ENCODE assay signal across 8 mouse cellular contexts in the genomic region with DNA sequence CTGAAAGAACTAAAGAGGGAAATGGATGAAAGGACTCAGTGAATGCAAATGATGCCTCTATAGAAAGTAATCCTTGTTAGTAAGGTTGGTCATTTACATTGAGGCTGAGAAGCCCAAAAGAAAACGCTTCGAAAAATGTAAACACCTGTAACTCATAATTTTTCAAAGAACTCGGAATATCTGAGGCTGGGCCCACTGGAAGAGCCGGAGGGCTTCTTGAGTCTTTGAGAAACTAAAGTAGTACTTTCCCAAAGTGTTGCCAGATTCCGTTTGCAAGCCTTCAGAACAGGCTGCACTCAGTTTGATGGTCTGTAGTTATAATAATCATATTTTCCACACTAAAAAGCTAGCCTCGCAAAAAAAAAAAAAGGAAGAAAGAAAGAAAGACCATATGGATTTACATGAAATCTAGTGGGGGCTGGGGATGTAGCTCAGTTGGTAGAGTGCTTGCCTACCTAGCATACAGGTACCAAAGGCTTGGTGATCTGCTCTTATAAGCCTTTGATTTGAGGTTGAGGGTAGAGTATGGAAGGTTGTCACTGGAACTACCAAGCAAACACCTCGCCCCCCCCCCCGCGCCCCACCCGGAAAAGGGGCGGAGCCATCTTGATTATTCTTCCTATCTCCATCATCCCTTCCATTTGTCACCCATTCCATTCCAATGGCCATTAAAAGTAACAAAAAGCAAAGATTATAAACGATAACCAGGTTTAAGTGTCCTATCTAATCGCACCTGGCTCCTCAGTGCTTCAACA. TPM values are rescaled to one million over a fixed set of nuclear protein-coding genes. Genes with fewer than 3 reads are reported as not detected.
DNase-seq lines count a peak whose midpoint lies in the region; ATAC-seq and TF ChIP-seq lines count a peak whose summit lies in the region.

A gene (minus strand): TSS at position 48 of the 755 bp plus-strand sequence.

- ATAC-seq in Patski = no peak
- peak; percentile 15; the same call in 1 of the 2 replicates for ATAC-seq in forebrain, embryonic 16.5 days
- ATAC-seq in hindbrain, embryonic 14.5 days (ENCODE audit: low FRiP score) = no peak
- no peak for ATAC-seq in liver, embryonic 15.5 days (ENCODE audit: insufficient read depth)

- H3K9me3 ChIP-seq in forebrain, embryonic 16.5 days (ENCODE audit: control insufficient read depth, low read length) = no peaks in the 10 kb centered on the region
- H3K9me3 ChIP-seq in hindbrain, embryonic 14.5 days (ENCODE audit: control insufficient read depth, low read length) = no peaks in the 10 kb centered on the region
- H3K9me3 ChIP-seq in liver, embryonic 15.5 days (replicated peaks) = no peaks in the 10 kb centered on the region

- H3K36me3 ChIP-seq in forebrain, embryonic 16.5 days (ENCODE audit: control insufficient read depth, insufficient read depth) = no peaks in the 10 kb centered on the region
- H3K36me3 ChIP-seq in hindbrain, embryonic 14.5 days (replicated peaks; ENCODE audit: control insufficient read depth, insufficient read depth) = no peaks in the 10 kb centered on the region
- H3K36me3 ChIP-seq in liver, embryonic 15.5 days (replicated peaks) = no peaks in the 10 kb centered on the region

- CTCF ChIA-PET in Patski (lab: Charles Lee) = interaction anchor here (0.9 to 1.6 kb wide), 2 partner anchors 12 to 369 kb away, joined by 3 to 5 read pairs; no protein-coding TSS in a partner anchor

- 43% methylated on average over 13 of the region's 13 CpGs for WGBS in forebrain, embryonic 16.5 days
- 48% methylated on average over 13 of the region's 13 CpGs for WGBS in hindbrain, embryonic 14.5 days
- WGBS in liver, embryonic 15.5 days (ENCODE audit: insufficient replicate concordance) = 37% methylated on average over 13 of the region's 13 CpGs

- in situ Hi-C loops in Patski (cut with MboI; ENCODE audit: low pct_unique_long_range_greater_than_20kb) = loop anchor here (5.0 kb wide), 1 partner anchor 311 kb away; no protein-coding TSS in a partner anchor

- H3K27ac ChIP-seq in forebrain, embryonic 16.5 days (ENCODE audit: low read length) = peak within 1 kb of the TSS; percentile 84
- peak within 1 kb of the TSS; percentile 92 for H3K27ac ChIP-seq in hindbrain, embryonic 14.5 days
- H3K27ac ChIP-seq in liver, embryonic 15.5 days (replicated peaks) = peak within 1 kb of the TSS; percentile 45; the same call in 1 of the 2 replicates

- POLR2A ChIA-PET in Patski (lab: Charles Lee) = no interaction called here

- peaks cover 11% of the 10 kb centered on the region for H3K4me1 ChIP-seq in forebrain, embryonic 16.5 days (replicated peaks; ENCODE audit: control insufficient read depth, insufficient read depth, low read length)
- peaks cover 8% of the 10 kb centered on the region; the same call in 1 of the 2 replicates for H3K4me1 ChIP-seq in hindbrain, embryonic 14.5 days (replicated peaks; ENCODE audit: control insufficient read depth, insufficient read depth, low read length)
- peaks cover 18% of the 10 kb centered on the region for H3K4me1 ChIP-seq in liver, embryonic 15.5 days (replicated peaks)

- H3K4me3 ChIP-seq in forebrain, embryonic 16.5 days (replicated peaks; ENCODE audit: low read length) = peak within 1 kb of the TSS; percentile 95
- peak within 1 kb of the TSS; percentile 97 for H3K4me3 ChIP-seq in hindbrain, embryonic 14.5 days (replicated peaks; ENCODE audit: low read length)
- H3K4me3 ChIP-seq in liver, embryonic 15.5 days (replicated peaks) = peak within 1 kb of the TSS; percentile 80

- H3K27me3 ChIP-seq in Patski = no peaks in the 10 kb centered on the region
- no peaks in the 10 kb centered on the region for H3K27me3 ChIP-seq in forebrain, embryonic 16.5 days (replicated peaks; ENCODE audit: control insufficient read depth, insufficient read depth, low read length)
- H3K27me3 ChIP-seq in hindbrain, embryonic 14.5 days (ENCODE audit: control insufficient read depth, insufficient read depth, low read length) = no peaks in the 10 kb centered on the region
- H3K27me3 ChIP-seq in liver, embryonic 15.5 days = no peaks in the 10 kb centered on the region; the same call in 1 of the 2 replicates

- peak within 1 kb of the TSS; percentile 93 for H3K9ac ChIP-seq in forebrain, embryonic 16.5 days (replicated peaks; ENCODE audit: low read depth, low read length)
- H3K9ac ChIP-seq in hindbrain, embryonic 14.5 days = peak within 1 kb of the TSS; percentile 96
- peak within 1 kb of the TSS; percentile 71 for H3K9ac ChIP-seq in liver, embryonic 15.5 days

- H3K4me2 ChIP-seq in forebrain, embryonic 16.5 days (ENCODE audit: low read length) = peak within 1 kb of the TSS; percentile 83
- peak within 1 kb of the TSS; percentile 84 for H3K4me2 ChIP-seq in hindbrain, embryonic 14.5 days (replicated peaks)
- peak within 1 kb of the TSS; percentile 73 for H3K4me2 ChIP-seq in liver, embryonic 15.5 days

- TF ChIP-seq CTCF in Patski (IDR thresholded peaks at IDR 0.05) = no peak

- no peak for DNase-seq in layer of hippocampus, adult 8-10 months (ENCODE audit: low spot score in 2 of 2)
- no peak for DNase-seq in layer of hippocampus, adult 11-12 months (ENCODE audit: low spot score)
- peak; percentile 4 for DNase-seq in Patski (ENCODE audit: low read depth, low spot score)
- no peak for DNase-seq in hindbrain, embryonic 14.5 days (ENCODE audit: low spot score)
- DNase-seq in Muller cell, postnatal 12 days (ENCODE audit: inconsistent ontology term) = no peak
- DNase-seq in T-cell, adult 2 months (ENCODE audit: low spot score) = no peak

RNA-seq across cellular contexts. Expression of the gene that starts here (rescaled TPM):
- total RNA-seq in layer of hippocampus, adult 8-10 months (2022) = 100 to 1,000 TPM; 126 to 143 (median 141) TPM
- polyA plus RNA-seq in Patski (2021) = 352 TPM
- 304 and 323 TPM in 2 replicates for polyA plus RNA-seq in forebrain, embryonic 16.5 days (2015; fragmentation: Nextera tagmentation; extraction: Ambion mirVana)
- 379 and 411 TPM in 2 replicates for polyA plus RNA-seq in hindbrain, embryonic 14.5 days (2014; fragmentation: Nextera tagmentation; extraction: Ambion mirVana)
- 112 and 125 TPM in 2 replicates for polyA plus RNA-seq in liver, embryonic 15.5 days (2015; fragmentation: Nextera tagmentation; extraction: Ambion mirVana)
